Mouse (Mus musculus): ENCODE data around the gene Klhl26.

The Klhl26 gene

DNA sequence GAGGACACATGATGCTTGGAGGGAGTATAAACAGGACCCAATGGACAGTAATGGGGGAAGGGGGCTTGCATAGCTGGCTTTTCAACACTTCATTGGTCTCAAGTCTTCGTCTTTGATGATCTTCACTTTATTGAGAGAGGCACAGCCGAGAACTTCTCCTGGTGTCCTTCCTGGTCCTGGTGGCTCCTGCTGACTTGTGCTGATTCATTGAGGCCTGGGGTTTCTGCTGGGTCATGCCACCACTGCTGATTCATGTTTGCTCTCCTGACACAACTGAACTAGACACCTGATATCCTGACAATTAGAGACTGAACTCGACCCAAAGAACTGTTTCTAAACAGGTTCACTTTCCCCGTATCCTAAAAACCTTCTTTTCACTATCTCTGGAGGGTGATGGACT lies 33.4 kb downstream of the Klhl26 start:
- DNase-seq: no peak

DNA sequence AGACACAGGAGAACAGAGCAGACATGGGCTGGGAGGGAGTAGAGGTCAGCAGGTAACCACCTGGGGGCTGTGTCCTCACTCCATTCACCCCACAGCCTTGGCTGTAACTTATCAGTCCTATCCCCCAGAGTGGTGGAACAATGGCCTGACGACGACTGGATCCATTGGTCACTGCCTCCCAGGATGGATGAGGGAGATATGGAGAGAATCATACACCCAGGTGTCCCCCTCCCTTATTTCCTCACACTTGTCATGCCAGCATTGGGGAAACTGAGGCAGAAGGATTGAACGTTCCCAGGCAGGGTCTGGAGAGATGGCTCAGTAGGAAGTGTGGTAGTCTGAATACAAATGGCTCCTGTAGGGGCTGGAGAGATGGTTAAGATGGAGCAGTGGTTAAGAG lies 35.2 kb downstream of the Klhl26 start:
- no peak for DNase-seq

DNA sequence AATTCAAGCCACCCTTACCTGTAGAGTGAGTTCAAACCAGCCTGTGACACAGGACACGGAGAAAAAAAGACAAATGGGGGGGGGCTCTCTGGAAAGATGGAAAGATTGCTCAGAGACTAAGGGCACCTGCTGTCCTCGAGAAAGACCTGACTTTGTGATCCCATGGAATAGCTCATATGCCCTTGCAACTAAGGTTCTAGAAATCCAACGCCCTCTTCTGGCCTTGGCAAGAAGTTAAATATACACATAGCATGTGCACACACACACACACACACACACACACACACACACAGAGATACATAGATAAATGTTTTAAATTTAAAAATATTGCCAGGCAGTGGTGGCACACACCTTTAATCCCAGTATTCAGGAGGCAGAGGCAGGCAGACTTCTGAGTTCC lies 36.5 kb downstream of the Klhl26 start:
- DNase-seq: no peak

DNA sequence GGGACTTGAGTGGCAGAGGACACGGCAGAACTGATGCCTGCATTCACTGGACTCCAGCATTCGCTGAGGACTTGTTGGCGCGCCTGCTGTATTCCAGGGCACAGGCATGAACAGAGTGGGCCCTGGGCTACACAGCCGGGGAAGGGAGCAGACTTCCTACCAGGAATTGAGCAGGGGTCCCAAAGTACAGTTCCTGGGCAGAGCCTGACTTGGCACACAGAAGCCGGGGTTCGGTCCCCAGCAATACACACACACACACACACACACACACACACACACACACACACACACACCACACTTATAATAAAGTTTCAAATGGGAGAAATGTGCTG lies 37.0 kb downstream of the Klhl26 start:
- DNase-seq: no peak

DNA sequence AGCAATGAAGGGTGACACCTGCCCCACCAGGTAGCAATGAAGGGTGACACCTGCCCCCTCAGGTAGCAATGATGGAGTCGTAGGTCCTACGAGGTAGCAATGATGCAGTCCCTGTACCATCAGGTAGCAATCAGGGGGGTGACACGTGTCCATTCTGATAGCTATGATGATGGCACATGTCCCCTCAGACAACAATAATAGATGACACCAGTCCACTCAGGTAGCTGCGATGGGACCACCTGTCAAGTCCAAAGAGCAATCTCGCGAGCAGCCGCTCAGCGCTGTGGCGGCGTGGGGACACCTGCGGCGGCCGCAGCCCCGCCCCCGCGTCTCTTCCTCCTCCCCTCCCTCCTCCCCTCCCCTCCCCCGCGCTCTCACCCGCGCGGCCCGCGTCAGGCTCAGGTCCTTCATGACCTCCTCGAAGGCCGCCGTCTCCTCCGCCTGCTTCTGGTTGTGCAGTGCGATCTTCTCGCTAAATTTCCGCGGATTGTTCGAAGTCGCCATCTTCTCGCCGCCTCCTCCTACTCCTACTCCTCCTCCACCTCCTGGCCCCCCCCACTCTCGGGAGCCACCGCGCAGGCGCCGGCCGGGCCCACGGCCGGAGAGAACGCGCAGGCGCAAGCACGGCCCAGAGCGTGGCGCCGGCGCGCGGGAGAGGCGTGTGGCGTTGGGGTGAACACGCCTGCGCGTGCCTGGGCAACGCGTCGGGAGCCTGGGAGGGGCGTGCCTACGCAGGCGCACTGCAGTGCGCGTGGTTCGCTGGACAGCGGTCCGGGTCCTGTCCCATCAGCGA lies 37.5 kb downstream of the Klhl26 start, which contains the start of gene Crtc1:
Gene Crtc1, minus strand, starts transcription at position 525 of the 793 bp plus-strand sequence.
- DNase-seq: peak; percentile 96 to 99

DNA sequence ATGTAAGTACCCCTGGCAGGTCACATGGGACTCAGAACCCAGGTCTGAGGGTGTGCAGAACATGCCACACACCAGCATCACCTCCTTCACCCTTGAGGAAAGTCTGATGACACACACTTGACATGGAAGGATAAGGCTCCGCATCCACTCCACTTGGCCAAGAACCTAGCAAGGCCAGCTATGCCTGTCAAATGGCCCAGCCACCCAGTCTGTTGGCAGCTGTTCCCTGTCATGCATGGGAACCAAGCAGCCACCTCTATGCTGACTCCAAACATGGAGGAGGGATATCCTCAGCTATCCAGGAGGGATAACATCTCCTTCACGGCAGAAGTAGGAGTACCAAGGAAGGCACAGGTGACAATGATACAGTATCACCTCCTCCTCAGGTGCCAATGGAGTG lies 38.3 kb downstream of the Klhl26 start:
- DNase-seq: no peak

DNA sequence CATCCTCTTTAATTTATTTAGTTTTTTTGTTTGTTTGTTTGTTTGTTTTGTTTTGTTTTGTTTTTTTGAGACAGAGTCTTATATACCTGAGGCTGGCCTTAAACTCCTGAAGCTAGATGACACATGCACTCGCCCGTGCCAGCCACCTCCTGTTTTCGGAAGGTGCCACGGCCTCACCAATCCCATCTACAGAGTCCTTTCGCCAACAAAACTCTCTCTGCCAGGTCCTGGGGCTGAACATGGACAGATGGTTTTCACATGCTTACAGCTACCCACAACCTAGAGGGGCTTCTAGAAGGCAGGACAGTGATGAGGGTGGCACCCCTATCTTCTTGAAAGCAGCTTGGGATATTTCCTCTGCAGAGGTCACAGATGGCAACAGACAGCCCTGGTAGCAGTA lies 41.6 kb downstream of the Klhl26 start:
- DNase-seq: peak in 1 of 2 experiments; percentile 66

DNA sequence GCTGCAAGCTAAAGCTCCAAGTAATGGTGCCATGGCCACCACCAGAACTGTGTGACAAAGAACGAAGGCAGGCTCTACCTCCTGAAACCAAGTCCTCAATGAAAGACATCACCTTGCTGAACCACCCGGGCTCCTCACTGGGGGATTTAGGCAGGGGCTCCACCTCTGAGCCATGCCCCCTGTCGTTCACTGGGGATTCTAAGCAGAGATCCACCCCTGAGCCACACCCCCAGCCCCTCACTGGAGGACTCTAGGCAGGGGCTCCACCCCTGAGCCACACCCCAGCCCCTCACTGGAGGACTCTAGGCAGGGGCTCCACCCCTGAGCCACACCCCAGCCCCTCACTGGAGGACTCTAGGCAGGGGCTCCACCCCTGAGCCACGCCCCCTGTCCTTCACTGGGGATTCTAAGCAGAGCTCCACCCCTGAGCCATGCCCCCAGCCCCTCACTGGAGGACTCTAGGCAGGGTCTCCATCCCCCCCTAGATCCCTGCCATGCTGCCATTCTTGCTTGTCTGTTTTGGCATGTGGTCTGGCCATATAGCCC lies 43.7 kb downstream of the Klhl26 start:
- DNase-seq: no peak

DNA sequence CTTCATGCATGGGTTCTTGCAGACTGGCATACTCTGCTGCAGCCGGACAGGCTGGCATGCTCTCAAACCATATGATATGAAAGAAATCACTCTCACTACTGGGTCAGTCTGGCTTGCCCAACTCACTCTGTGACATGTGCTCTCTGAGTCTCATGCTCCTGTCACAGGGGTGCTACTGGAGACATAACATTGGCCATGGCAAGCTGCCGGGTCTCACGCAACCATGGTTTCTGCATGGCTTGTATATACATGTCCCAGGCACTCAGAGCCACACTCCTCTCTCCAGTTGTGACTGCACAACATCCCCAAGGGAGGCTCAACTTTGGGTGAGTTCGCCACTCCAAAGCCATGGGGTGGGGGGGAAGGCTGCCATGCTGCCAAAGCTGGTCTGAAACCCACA lies 45.6 kb downstream of the Klhl26 start:
- no peak for DNase-seq

DNA sequence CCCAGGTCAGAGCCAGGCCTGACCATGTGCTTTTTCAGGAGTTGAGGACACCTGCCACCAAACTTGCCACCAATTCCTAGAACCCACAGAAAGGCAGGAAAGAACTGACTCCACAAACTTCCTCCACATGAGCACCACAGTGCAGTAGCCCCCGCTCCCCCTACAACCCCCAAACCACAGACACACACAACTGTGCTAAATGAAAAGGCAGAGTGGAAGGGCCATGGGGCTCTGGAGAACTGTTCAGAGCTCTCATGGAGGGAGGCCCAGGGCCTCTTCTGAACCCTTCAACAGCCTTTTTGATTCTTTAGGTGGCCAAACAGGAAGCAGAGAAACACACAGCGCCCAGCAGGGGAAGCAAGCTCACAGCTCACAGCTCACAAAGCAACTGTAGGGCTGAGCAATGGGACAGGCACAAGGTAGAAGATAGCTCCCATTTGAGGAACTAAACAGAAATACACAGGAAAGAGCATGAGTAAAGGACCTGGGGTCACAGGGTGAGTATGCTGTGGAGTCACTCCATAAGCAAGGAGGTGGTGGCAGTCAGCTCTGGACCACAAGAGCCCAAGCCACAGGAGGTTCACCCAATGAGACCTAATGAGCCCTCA lies 50.4 kb downstream of the Klhl26 start:
- no peak for DNase-seq

DNA sequence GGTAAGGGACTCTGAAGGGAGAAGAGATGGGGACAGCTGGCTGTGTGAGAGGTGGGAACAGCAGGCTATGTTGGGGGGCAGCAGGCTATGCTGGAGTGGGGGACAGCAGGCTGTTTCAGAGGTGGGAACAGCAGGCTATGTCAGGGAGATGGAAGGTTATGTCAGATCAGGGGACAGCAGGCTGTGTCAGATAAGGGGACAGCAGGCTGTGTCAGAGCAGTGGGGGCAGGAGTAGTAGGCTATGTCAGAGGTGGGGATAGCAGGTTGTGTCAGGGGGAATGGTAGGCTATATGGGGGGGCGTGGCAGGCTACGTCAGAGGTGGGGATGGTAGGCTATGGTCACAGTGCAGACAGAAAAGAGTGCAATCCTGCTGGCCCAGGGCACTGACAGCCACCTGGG lies 54.0 kb downstream of the Klhl26 start:
- no peak for DNase-seq

DNA sequence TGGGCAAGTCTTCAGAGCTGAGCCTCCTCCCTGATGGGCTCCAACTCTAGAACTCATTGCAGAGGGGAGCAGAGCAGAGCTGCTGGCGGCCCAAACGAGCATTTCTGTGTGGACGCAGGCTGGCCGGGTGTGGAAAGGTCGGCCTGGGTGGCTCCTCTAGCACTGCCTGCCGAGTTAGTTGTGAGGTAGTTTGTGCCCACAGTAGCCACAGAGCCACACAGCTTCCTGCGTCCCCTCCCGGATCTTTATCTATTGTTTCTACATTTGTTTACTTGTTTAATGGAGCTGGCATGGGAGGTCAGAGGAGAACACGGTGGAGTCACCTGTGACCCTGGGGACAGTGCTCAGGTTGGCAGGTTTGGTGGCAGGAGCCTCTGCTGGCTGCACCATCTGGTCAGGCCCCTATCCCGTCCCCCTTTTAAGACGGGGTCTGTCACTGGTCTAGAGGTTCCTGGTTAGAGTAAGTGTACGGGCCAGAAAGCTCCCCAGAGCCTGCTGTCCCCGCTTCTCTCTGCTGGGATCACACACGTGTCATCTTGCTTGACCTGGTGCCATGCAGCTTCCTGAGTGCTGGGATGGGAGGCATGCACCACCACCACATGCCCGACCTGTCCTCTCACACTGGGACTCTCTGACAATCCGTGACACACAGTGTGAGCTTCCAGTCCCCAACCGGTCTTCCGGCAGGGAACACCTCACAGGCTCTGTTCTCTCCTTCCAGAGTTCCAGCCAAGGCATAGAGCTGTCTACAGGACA lies 55.2 kb downstream of the Klhl26 start:
- no peak for DNase-seq

DNA sequence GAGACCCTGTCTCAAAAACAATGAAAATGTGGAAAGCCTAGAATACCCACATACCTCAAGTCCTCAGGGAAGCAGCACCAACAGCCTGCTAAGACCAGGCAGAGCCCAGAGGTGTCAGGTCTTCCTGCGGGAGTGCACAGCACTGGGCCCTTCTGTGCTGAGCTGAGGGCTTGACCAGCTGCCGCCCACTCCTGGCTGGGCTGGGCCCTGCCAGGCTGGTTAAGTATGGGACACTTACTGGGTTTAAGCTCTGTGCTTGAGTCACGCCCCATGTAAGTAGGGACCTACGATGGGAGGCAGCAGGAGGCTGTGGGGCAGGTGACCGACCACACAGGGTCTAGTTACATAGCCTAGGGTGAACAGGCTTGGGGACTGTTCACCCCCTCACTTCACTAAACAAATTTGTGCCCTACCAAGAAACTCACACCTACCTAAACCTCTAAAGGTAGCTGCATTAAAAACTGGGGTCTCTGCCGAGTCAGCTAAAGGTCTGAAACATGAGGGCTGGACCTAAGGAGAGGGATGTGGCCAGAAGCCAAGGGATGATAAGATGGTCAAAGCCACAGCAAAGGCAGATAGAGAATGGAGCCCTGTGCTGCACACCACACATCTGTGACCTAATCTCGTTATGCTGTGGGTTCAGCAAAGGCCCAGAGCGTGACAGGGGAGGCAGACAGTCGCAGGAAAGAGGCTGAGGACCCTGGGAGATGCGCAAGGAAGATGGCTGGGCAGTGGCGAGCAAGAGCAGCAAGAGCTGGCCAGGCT lies 56.7 kb downstream of the Klhl26 start:
- DNase-seq: no peak

DNA sequence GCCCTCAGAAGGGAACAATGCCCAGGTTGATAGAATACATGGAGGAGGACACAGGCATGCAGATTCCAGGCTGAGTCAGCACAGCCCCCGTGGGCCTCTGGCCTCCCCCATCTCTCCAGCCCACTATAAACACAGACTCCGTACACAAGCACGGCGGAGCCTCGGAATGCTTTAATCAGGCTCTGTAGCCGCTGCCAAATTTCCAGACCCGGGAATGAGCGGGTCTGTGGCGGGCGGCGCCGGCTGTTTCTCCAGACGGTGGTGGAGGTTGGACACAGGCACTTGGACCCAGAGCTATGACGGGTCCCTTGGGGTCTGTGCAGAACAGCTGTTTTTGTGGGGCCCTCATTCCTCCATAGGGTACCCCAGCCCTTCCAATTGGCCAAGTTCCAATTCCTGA lies 57.8 kb downstream of the Klhl26 start:
- peak in 1 of 2 experiments; percentile 55 for DNase-seq

DNA sequence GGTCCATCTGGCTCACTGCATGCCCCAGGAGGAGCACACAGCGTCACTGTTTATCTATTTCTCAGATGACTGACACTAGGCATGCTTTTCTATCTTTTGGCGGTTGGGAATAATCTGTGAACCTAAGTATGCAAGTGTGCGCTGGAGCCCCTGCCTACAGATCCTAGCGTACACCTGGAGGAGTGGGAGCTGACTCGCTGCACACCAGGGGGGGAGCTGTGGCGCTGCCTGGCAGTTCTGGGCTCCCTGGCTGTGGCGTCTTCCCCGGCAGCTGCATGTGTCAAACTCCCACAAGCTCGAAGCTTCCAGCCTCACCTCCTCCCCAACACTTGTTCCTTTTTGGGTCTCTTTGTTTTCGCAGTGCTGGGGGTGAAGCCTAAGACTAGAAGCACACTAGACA lies 58.9 kb downstream of the Klhl26 start:
- peak in 1 of 2 experiments; percentile 67 for DNase-seq

DNA sequence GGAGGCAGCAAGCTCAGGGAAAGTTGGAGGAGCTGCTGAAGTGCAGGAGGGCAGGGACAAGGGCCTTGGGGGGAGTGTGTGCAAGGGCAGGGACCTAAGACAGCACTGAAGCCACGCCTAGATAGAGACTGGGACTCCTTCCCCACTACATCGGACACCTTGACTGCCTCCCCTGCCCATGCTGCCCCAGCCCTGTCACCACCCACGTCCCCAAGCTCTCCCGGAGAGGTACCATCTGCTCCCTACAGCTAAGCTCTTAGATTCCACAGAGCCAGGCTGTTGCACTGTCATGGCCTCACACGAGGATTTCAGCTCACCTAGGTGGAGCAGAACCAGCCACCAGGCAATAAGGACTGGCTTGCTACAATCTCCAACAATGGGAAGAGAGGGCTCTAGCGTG lies 59.8 kb downstream of the Klhl26 start:
- peak; percentile 71 to 79 for DNase-seq

DNA sequence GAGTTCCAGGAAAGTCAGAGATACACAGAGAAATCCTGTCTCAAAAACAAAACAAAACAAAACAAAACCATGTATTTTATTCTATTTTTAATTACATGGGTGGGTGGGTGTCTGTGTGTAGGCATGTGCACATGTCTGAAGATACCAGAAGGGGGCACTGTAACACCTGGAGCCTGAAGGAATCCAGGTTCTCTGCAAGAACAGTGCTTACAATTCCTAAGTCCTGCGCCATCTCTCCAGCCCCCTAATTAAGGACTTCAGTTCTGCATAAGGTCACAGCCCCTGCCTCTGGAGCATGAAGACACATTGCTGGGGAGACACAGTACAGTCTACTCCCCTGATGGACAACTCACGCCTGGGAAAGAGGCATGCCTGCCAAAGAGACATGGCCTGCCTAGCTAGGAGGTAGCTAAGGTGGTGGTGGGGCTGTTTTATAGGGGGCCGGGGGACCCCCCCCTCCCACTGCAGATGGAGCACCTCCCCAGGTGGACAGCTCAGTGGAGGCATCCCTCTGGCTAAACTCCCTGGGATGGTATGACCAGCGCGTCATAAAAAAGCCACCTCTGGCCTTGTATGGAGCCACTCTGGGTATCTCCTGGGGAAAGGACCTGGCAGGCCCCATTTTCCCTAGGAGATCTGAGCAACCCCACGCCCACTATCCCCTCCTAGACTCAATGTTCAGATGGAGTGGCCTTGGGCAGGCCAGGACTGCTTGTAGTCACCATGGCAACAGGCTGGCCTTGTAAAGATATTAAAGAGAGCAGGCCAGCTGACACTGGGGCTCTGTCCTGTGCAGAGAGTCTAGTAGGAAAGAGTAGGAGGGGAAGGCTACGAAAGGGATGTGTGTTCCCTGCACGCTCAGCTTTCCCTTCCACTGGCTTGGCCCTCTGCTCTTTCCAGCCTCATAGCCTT lies 61.0 kb downstream of the Klhl26 start:
- DNase-seq: no peak

DNA sequence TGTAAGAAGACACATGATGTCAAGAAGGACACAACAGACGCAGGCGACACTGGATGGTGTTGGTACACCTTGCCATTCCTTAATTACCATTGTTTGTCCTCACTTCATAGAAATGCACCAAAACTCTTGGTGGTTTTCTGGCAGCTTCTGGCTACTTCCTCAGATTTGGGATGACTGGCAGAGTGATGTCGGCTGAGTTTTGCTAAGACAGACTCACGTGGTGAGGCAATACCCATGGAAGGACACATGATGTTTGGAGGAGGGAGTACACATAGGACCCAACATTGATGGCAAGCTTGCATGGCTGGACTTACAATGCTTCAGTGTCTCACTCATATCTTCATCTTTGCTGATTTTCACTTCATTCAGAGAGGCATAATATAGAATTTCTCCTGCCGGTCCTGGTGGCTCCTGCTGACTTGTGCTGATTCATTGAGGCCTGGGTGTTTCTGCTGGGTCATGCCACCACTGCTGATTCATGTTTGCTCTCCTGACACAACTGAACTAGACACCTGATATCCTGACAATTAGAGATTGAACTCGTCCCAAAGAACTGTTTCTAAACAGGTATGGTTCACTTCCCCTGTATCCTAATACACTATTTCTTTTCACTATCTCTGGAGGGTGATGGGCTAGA lies 62.3 kb downstream of the Klhl26 start:
- no peak for DNase-seq

DNA sequence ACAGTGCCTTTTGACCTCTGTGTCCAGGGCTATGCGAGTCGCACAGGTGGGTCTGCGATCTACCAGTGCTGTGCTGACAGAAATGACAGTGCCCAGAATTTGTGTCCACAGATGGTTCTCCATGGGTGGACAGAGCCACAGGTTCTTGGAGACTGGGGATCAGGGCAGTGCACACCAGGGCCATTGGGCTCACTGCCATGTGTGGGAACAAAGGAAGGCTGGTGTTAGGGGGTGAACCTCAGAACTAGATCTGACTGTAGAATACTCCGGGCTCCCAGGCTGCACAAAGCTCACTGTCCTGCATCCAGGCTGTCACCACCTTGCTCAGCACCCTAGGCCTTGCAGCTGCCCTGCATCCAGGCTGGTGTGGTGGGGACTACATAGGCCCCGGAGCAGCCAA lies 66.5 kb downstream of the Klhl26 start:
- peak; percentile 64 to 66 for DNase-seq

DNA sequence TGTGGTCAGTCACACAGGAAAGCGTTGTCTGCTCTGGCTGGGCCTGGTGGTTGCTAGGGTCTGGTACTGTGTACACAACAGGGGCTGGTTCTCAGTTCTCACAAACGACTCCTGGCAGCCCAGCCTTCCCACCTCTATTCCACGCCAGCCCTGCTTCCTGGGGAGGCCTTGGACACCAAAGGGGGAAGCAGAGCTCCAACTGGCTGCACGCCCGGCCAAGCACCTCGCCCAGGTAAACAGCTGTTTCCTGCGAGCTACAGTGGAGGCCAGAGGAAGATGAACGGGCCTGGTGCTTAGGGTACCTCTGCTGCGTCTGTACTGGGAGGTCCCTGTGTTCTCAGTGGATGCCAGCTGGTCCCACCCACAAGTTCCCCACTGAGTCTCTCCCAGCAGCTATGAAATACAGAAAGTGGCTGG lies 67.3 kb downstream of the Klhl26 start:
- peak; percentile 56 to 69 for DNase-seq

DNA sequence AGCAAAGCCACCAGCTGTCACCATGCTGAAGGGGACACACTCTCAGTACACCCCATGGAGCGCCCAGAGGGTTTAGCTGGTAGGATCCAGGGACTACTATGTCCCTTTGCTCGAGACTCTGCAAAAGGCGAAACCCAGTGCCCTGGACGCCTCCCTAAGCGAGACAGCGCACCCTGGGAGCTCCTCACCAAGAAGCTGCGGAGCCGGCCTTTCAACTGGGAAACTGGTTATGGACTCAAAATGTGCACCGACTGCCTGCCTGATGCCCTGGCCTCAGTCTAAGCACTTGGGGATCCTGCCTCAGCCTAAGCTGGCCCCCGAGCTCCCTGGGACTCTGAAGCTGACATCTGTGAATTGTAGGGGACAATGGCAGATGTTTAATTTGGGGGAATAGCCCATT lies 67.7 kb downstream of the Klhl26 start:
- peak in 1 of 2 experiments; percentile 45 for DNase-seq
